Mouse (Mus musculus): ENCODE measurements at regions not wholly inside any gene's neighbourhood (a gene's known extent, or its start where the extent isn't known, plus 50 kb on each side); places are given as distances from the start of the nearest gene placed in this dataset.

- TF ChIP-seq CTCF (IDR thresholded peaks at IDR 0.05; ENCODE audit: low read depth) (no peak), EP300 (optimal IDR thresholded peaks at IDR 0.05) (no peak)
Measured at GRCm38 (mm10) chr1:146983433-146984186, 489.1 kb downstream of the Brinp3 start.
